Comparison of ENCODE assay signal across 26 mouse cellular contexts in the genomic region with DNA sequence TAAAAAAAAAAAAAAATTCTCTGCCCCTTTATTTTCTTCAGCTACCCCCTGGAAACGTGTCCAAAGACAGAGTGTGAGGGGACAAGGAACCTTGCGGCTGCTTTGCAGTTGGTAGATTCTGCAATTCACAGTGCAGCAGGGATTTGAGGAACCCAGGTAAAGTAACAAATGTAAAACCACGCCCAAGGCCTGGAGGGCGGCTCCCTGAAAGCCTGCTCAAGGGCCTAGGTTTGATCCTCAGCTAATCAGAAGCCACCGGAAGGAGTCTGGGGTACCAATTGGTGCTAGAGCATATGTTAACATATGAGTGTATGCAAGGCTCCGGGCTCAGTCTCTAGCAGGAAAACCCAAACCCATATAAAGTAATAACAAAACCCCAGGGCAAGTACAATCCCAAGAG. TPM values are rescaled to one million over a fixed set of nuclear protein-coding genes. Genes with fewer than 3 reads are reported as not detected.
DNase-seq lines count a peak whose midpoint lies in the region; ATAC-seq and TF ChIP-seq lines count a peak whose summit lies in the region.
"Had no signal": no experiment of that assay in that cellular context is flagged by ENCODE, and none has a peak within 500 bp of the region (broad histone marks: within the 10 kb centered on the region; RNA-seq: fewer than 3 reads in every experiment).

No protein-coding gene starts in this region.

- dilution Hi-C loops in CH12.LX (cut with MboI; ENCODE audit: extremely low pct_ligation_motif_present, extremely low pct_unique_long_range_greater_than_20kb, low sequenced_read_pairs), result no loop called here

- no peak; the same call in 1 of the 2 replicates for TF ChIP-seq RAD21 in CH12.LX (IDR thresholded peaks at IDR 0.05; ENCODE audit: low read depth, low read length)

- peak overlapping the region; percentile 60 for H3K9ac ChIP-seq in CH12.LX (ENCODE audit: insufficient read depth, low read depth)
- no peak overlapping the region for H3K9ac ChIP-seq in midbrain, embryonic 15.5 days
- H3K9ac ChIP-seq: lung, embryonic 15.5 days; neural tube, embryonic 12.5 days had no signal

- TF ChIP-seq POLR2A in CH12.LX (IDR thresholded peaks at IDR 0.05; ENCODE audit: low read depth, low read length), result no peak; the same call in 1 of the 2 replicates

- ATAC-seq in activated CD4-positive, CD25-positive, alpha-beta regulatory T cell, adult 4 months, result peak; percentile 38
- ATAC-seq in midbrain, embryonic 15.5 days (replicated peaks), result no peak
- ATAC-seq: forebrain, embryonic 14.5 days; Patski had no signal

- 21% methylated on average over 6 of the region's 6 CpGs for WGBS in macrophage (ENCODE audit: missing documents)
- WGBS in midbrain, embryonic 15.5 days, result 79% methylated on average over 6 of the region's 6 CpGs

- no peak overlapping the region for H3K4me3 ChIP-seq in CH12.LX (replicated peaks in 1 of 3; ENCODE audit: low read depth in 2 of 3, low read length in 2 of 3, poor library complexity in 1 of 3)
- no peak overlapping the region for H3K4me3 ChIP-seq in macrophage (ENCODE audit: inconsistent target)
- H3K4me3 ChIP-seq in midbrain, embryonic 15.5 days, result no peak overlapping the region
- H3K4me3 ChIP-seq: erythroblast, embryonic 14.5 days; hindbrain, embryonic 10.5 days; lung, embryonic 15.5 days; neural tube, embryonic 12.5 days had no signal

- TF ChIP-seq EP300 in CH12.LX (IDR thresholded peaks at IDR 0.05; ENCODE audit: low read length), result no peak

- H3K79me2 ChIP-seq in CH12.LX (replicated peaks; ENCODE audit: control insufficient read depth, extremely low read depth, insufficient read depth, poor library complexity, severe bottlenecking), result no peaks in the 10 kb centered on the region
- no peaks in the 10 kb centered on the region for H3K79me2 ChIP-seq in macrophage (ENCODE audit: inconsistent target)

- no peaks in the 10 kb centered on the region for H3K27me3 ChIP-seq in CH12.LX (replicated peaks)
- H3K27me3 ChIP-seq in midbrain, embryonic 15.5 days (replicated peaks), result no peaks in the 10 kb centered on the region
- H3K27me3 ChIP-seq: lung, embryonic 15.5 days; neural tube, embryonic 12.5 days; Patski had no signal

- H3K4me1 ChIP-seq in CH12.LX (ENCODE audit: control insufficient read depth in 1 of 2, insufficient read depth in 2 of 2), result peaks cover 28 to 58% of the 10 kb centered on the region in 2 experiments
- no peaks in the 10 kb centered on the region for H3K4me1 ChIP-seq in midbrain, embryonic 15.5 days
- H3K4me1 ChIP-seq: hindbrain, embryonic 10.5 days; lung, embryonic 15.5 days; neural tube, embryonic 12.5 days had no signal

- H3K36me3 ChIP-seq in CH12.LX (replicated peaks in 1 of 2; ENCODE audit: control insufficient read depth in 1 of 2, insufficient read depth in 1 of 2, low read length in 1 of 2), result no peaks in the 10 kb centered on the region
- no peaks in the 10 kb centered on the region for H3K36me3 ChIP-seq in macrophage (ENCODE audit: inconsistent target)
- no peaks in the 10 kb centered on the region for H3K36me3 ChIP-seq in midbrain, embryonic 15.5 days (replicated peaks)
- H3K36me3 ChIP-seq: hindbrain, embryonic 10.5 days; lung, embryonic 15.5 days; neural tube, embryonic 12.5 days had no signal

- H3K27ac ChIP-seq in CH12.LX (ENCODE audit: insufficient read depth, low read depth), result peak overlapping the region; percentile 98
- H3K27ac ChIP-seq in macrophage, result peak overlapping the region; percentile 75
- no peak overlapping the region for H3K27ac ChIP-seq in midbrain, embryonic 15.5 days
- H3K27ac ChIP-seq: hindbrain, embryonic 10.5 days; lung, embryonic 15.5 days; neural tube, embryonic 12.5 days had no signal

- no peaks in the 10 kb centered on the region for H3K9me3 ChIP-seq in CH12.LX (replicated peaks; ENCODE audit: low read length)
- no peaks in the 10 kb centered on the region for H3K9me3 ChIP-seq in midbrain, embryonic 15.5 days
- H3K9me3 ChIP-seq: hindbrain, embryonic 10.5 days; lung, embryonic 15.5 days; neural tube, embryonic 12.5 days had no signal

- DNase-seq in B cell, adult 2 months, result peak; percentile 64 to 67
- DNase-seq in CH12.LX (ENCODE audit: extremely low read depth) (peak; percentile 79), MN1 (ENCODE audit: low spot score) (no peak)
- no peak for DNase-seq in heart, adult 9 months (ENCODE audit: low spot score in 2 of 2)
- DNase-seq in urinary bladder, postnatal 36 days (ENCODE audit: low spot score in 2 of 2), result no peak
- DNase-seq: cerebellum, adult 11-12 months; cerebellum, postnatal 36 days; kidney, adult 9 months; kidney, postnatal 36 days; left cerebral cortex, postnatal 4 days had no signal

- no peak for TF ChIP-seq CTCF in CH12.LX (conservative IDR thresholded peaks at IDR 0.05 in 1 of 2, IDR thresholded peaks at IDR 0.05 in 1 of 2; ENCODE audit: low read depth in 2 of 2, low read length in 2 of 2)

- in situ Hi-C loops in CH12.LX (cut with MboI; ENCODE audit: low pct_ligation_motif_present, low pct_unique_long_range_greater_than_20kb, low sequenced_read_pairs), result no loop called here

- peak overlapping the region; percentile 85 for H3K4me2 ChIP-seq in CH12.LX (ENCODE audit: insufficient read depth, low read depth, poor library complexity, severe bottlenecking)
- H3K4me2 ChIP-seq in midbrain, embryonic 15.5 days, result no peak overlapping the region
- H3K4me2 ChIP-seq: lung, embryonic 15.5 days; neural tube, embryonic 12.5 days had no signal

TF ChIP-seq in CH12.LX, 34 proteins besides CTCF, POLR2A, EP300 and RAD21 (continues in another document):
- TF ChIP-seq USF2 (conservative IDR thresholded peaks at IDR 0.05; ENCODE audit: low read depth, low read length) (no peak), JUN (IDR thresholded peaks at IDR 0.05; ENCODE audit: insufficient read depth, low read depth, low read length) (no peak), MEF2A (IDR thresholded peaks at IDR 0.05; ENCODE audit: borderline replicate concordance, low read depth, low read length) (0 out of 2 replicates have a peak, but pooled peaks have one; percentile 40), MAFK (IDR thresholded peaks at IDR 0.05; ENCODE audit: insufficient replicate concordance, low read length) (no peak), KAT2A (IDR thresholded peaks at IDR 0.05; ENCODE audit: insufficient replicate concordance, low read length) (no peak), E2F4 (IDR thresholded peaks at IDR 0.05; ENCODE audit: insufficient replicate concordance, low read depth, low read length) (no peak), CHD2 (IDR thresholded peaks at IDR 0.05; ENCODE audit: low read length) (peak; percentile 7; the same call in 1 of the 2 replicates), ZC3H11A (IDR thresholded peaks at IDR 0.05; ENCODE audit: low read depth, low read length) (no peak), MXI1 (IDR thresholded peaks at IDR 0.05; ENCODE audit: low read depth, low read length) (no peak; the same call in 1 of the 2 replicates), ZKSCAN1 (IDR thresholded peaks at IDR 0.05; ENCODE audit: borderline replicate concordance, low read depth, low read length) (no peak), MYC (IDR thresholded peaks at IDR 0.05; ENCODE audit: low read depth, low read length) (no peak; the same call in 1 of the 2 replicates), NRF1 (IDR thresholded peaks at IDR 0.05; ENCODE audit: low read depth, low read length) (no peak), GABPA (IDR thresholded peaks at IDR 0.05; ENCODE audit: insufficient replicate concordance, low read depth, low read length) (no peak), CHD1 (IDR thresholded peaks at IDR 0.05; ENCODE audit: low read depth, low read length) (no peak; the same call in 1 of the 2 replicates), ZNF384 (IDR thresholded peaks at IDR 0.05; ENCODE audit: low read depth, low read length) (peak; percentile 42; the same call in 1 of the 2 replicates), RCOR1 (conservative IDR thresholded peaks at IDR 0.05; ENCODE audit: low read depth, low read length) (no peak), TCF12 (IDR thresholded peaks at IDR 0.05; ENCODE audit: low read depth, low read length) (no peak), SIN3A (IDR thresholded peaks at IDR 0.05; ENCODE audit: low read length) (0 out of 2 replicates have a peak, but pooled peaks have one; percentile 2), MAX (IDR thresholded peaks at IDR 0.05; ENCODE audit: low read length) (0 out of 2 replicates have a peak, but pooled peaks have one; percentile 19), MAZ (IDR thresholded peaks at IDR 0.05; ENCODE audit: low read depth, low read length) (no peak), UBTF (IDR thresholded peaks at IDR 0.05; ENCODE audit: low read depth, low read length) (no peak), SMC3 (IDR thresholded peaks at IDR 0.05; ENCODE audit: low read depth, low read length) (no peak), JUND (conservative IDR thresholded peaks at IDR 0.05; ENCODE audit: low read depth, low read length) (no peak; the same call in 1 of the 2 replicates), IRF4 (IDR thresholded peaks at IDR 0.05; ENCODE audit: low read depth, low read length) (peak; percentile 13; the same call in 1 of the 2 replicates), ETS1 (conservative IDR thresholded peaks at IDR 0.05; ENCODE audit: low read depth, low read length) (no peak)

RNA-seq across cellular contexts. Expression of a gene that starts 9.7 kb away (rescaled TPM):
- total RNA-seq in CH12.LX (2012; rRNA removed) (4.6 and 6.5 TPM in 2 replicates), CH12.LX (2014; rRNA removed) (not detected in 2 replicates)
- polyA plus RNA-seq in CH12.LX (2012; ENCODE audit: insufficient read length, low read depth) (0.97 and 1.1 TPM in 2 replicates), macrophage (2018) (not detected in 3 replicates)
- 1 to 10 TPM; 2.3 to 2.9 TPM for polyA plus RNA-seq in activated CD4-positive, CD25-positive, alpha-beta regulatory T cell, adult 4 months (2017; shearing (Covaris generic))
- total RNA-seq in macrophage (2018; cell fraction: chromatin; rRNA removed), result not detected
- under 1 TPM in 6 of 26 experiments, not detected in 20; 0.18 to 0.34 (median 0.29) TPM for total RNA-seq in macrophage (2018; cell fraction: cytosol; rRNA removed)
- not detected for total RNA-seq in macrophage (2018; cell fraction: nucleus; rRNA removed)
- not detected in 2 replicates for polyA plus RNA-seq in midbrain, embryonic 15.5 days (2015; fragmentation: Nextera tagmentation; extraction: Ambion mirVana)
- total RNA-seq: adrenal gland, adult 18-20 months; left cerebral cortex, postnatal 4 days had no signal
- polyA plus RNA-seq: brain, embryonic 14.5 days; C2C12; embryonic facial prominence, embryonic 11.5 days; erythroblast, embryonic 14.5 days; forebrain, embryonic 14.5 days; heart, embryonic 14.5 days; hindbrain, embryonic 10.5 days; intestine, embryonic 14.5 days; liver, embryonic 11.5 days; neural tube, embryonic 12.5 days had no signal

RNA-seq across cellular contexts. Expression of a gene that starts 45.0 kb away (rescaled TPM):
- total RNA-seq in CH12.LX (2012; rRNA removed) (113 and 125 TPM in 2 replicates), CH12.LX (2014; rRNA removed) (84.8 and 97.2 TPM in 2 replicates)
- polyA plus RNA-seq in CH12.LX (2012; ENCODE audit: insufficient read length, low read depth) (179 and 216 TPM in 2 replicates), macrophage (2018) (206 to 532 TPM (median 350 TPM) in 3 replicates)
- polyA plus RNA-seq in activated CD4-positive, CD25-positive, alpha-beta regulatory T cell, adult 4 months (2017; shearing (Covaris generic)), result 100 to 1,000 TPM in 1 of 2 experiments, 10 to 100 TPM in 1; 91.0 to 116 TPM
- 100 to 1,000 TPM; 326 to 868 (median 677) TPM for total RNA-seq in macrophage (2018; cell fraction: chromatin; rRNA removed)
- 100 to 1,000 TPM; 302 to 479 (median 379) TPM for total RNA-seq in macrophage (2018; cell fraction: cytosol; rRNA removed)
- total RNA-seq in macrophage (2018; cell fraction: nucleus; rRNA removed), result 1,000 to 10,000 TPM in 2 of 26 experiments, 100 to 1,000 TPM in 24; 335 to 1,077 (median 561) TPM
- polyA plus RNA-seq in midbrain, embryonic 15.5 days (2015; fragmentation: Nextera tagmentation; extraction: Ambion mirVana), result 44.6 and 50.8 TPM in 2 replicates

Comparison
In these comparisons a context has a peak if more than half of its experiments do, and no peak if none do; other contexts are left out.
1. DNase-seq: peak in B cell, adult 2 months (2 of 2) and CH12.LX (single experiment); none in heart, adult 9 months (0 of 2), urinary bladder, postnatal 36 days (0 of 2) and MN1 (single experiment).